8 mouse cellular contexts compared by ENCODE assay signal in the genomic region with DNA sequence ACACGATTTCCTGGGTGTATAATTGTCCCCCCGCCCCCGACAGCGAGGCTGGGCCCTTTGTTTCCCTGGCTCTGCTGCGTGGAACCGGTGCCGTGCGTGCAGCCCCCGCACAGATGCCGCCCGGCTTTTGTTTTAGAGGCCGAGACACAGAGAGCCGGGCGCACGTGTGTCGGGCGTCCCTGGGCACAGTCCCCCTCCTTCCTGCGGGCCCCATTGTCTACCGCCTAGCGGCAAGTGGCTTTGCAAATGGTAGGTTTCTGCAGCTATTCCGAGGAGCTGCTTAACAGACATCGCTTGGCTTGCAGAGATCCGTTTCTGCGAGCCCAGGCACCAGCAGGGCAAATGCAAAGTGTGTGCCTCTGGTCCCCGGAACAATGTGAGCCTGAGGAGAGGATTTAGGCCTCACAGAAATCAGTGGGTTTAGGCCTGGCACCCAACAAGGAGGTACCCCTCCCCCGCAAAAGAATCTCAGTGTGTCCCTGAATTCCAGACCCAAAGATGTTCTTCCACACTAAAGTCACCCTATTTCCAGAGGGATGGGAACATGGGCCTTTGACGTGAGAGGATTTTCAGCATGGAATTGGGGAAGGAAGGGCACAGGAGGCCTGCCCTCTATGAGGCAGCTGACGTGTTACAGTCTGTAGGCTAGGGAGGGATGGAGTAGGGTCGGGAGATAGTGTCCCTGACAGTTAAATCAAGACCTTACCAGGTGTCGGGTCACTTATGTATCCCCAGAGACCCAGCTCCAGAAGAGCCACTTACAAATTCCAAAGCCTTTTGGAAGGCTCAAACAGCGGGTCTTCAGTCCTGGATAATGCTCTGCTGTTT. TPM values are rescaled to one million over a fixed set of nuclear protein-coding genes. Genes with fewer than 3 reads are reported as not detected.
DNase-seq lines count a peak whose midpoint lies in the region; ATAC-seq and TF ChIP-seq lines count a peak whose summit lies in the region.

No protein-coding gene starts in this region.

- WGBS in forebrain, embryonic 12.5 days = 9% methylated on average over 31 of the region's 31 CpGs
- WGBS in liver, postnatal 0 days (ENCODE audit: insufficient replicate concordance) = 16% methylated on average over 31 of the region's 31 CpGs

- H3K27ac ChIP-seq in forebrain, embryonic 12.5 days = peak overlapping the region; percentile 72
- H3K27ac ChIP-seq in liver, postnatal 0 days (ENCODE audit: low read depth) = no peak overlapping the region

- no peak for ATAC-seq in cerebellum, adult (ENCODE audit: insufficient number of reproducible peaks, low FRiP score, low TSS enrichment)
- peak; percentile 91 for ATAC-seq in forebrain, embryonic 12.5 days (ENCODE audit: low FRiP score)
- no peak for ATAC-seq in liver, postnatal 0 days

- 0 out of 2 replicates have a peak, but pooled peaks cover 3% of the 10 kb centered on the region for H3K9me3 ChIP-seq in E14TG2a.4 (ENCODE audit: low read length)
- no peaks in the 10 kb centered on the region for H3K9me3 ChIP-seq in forebrain, embryonic 12.5 days
- no peaks in the 10 kb centered on the region for H3K9me3 ChIP-seq in liver, postnatal 0 days (ENCODE audit: low read length)

- peak overlapping the region; percentile 72 for H3K4me3 ChIP-seq in E14TG2a.4 (replicated peaks; ENCODE audit: low read length)
- H3K4me3 ChIP-seq in forebrain, embryonic 12.5 days (replicated peaks) = peak overlapping the region; percentile 28
- peak overlapping the region; percentile 9; the same call in 1 of the 2 replicates for H3K4me3 ChIP-seq in liver, postnatal 0 days (ENCODE audit: low read depth, low read length)

- H3K4me1 ChIP-seq in E14TG2a.4 (replicated peaks; ENCODE audit: low read depth, low read length) = peaks cover 42% of the 10 kb centered on the region
- peaks cover 17% of the 10 kb centered on the region for H3K4me1 ChIP-seq in forebrain, embryonic 12.5 days
- H3K4me1 ChIP-seq in liver, postnatal 0 days (ENCODE audit: insufficient read depth) = peaks cover 5% of the 10 kb centered on the region; the same call in 1 of the 2 replicates

- H3K9ac ChIP-seq in forebrain, embryonic 12.5 days = peak overlapping the region; percentile 62
- H3K9ac ChIP-seq in liver, postnatal 0 days (replicated peaks) = no peak overlapping the region

- peak overlapping the region; percentile 53 for H3K4me2 ChIP-seq in forebrain, embryonic 12.5 days
- H3K4me2 ChIP-seq in liver, postnatal 0 days (ENCODE audit: low read depth, low read length) = peak overlapping the region; percentile 60

- TF ChIP-seq EP300 in liver, postnatal 0 days (IDR thresholded peaks at IDR 0.05; ENCODE audit: low read depth) = no peak

- DNase-seq in cerebellum, postnatal 10 days = peak; percentile 47 to 53
- peak; percentile 64 to 78 for DNase-seq in layer of hippocampus, adult 18-20 months (ENCODE audit: low spot score in 2 of 2)
- DNase-seq in liver, postnatal 0 days = no peak
- DNase-seq in right cerebral cortex, postnatal 36 days (ENCODE audit: low spot score in 2 of 2) = peak; percentile 54 to 58
- no peak for DNase-seq in urinary bladder, postnatal 14 days (ENCODE audit: low spot score)

- TF ChIP-seq CTCF in E14TG2a.4 (conservative IDR thresholded peaks at IDR 0.05; ENCODE audit: low read length) = no peak
- no peak for TF ChIP-seq CTCF in liver, postnatal 0 days (IDR thresholded peaks at IDR 0.05; ENCODE audit: low read depth)

- H3K36me3 ChIP-seq in E14TG2a.4 (ENCODE audit: insufficient read depth, low read length) = no peaks in the 10 kb centered on the region
- H3K36me3 ChIP-seq in forebrain, embryonic 12.5 days (replicated peaks) = no peaks in the 10 kb centered on the region
- no peaks in the 10 kb centered on the region for H3K36me3 ChIP-seq in liver, postnatal 0 days (replicated peaks; ENCODE audit: insufficient read depth, low read length)

- H3K27me3 ChIP-seq in E14TG2a.4 (ENCODE audit: insufficient read depth, low read length) = peaks cover 39% of the 10 kb centered on the region
- H3K27me3 ChIP-seq in forebrain, embryonic 12.5 days = 0 out of 2 replicates have a peak, but pooled peaks cover 13% of the 10 kb centered on the region
- H3K27me3 ChIP-seq in liver, postnatal 0 days (ENCODE audit: insufficient read depth, low read length) = peaks cover 15% of the 10 kb centered on the region; the same call in 1 of the 2 replicates

RNA-seq across cellular contexts. Expression of a gene that starts 8.5 kb away (rescaled TPM):
- polyA plus RNA-seq in forebrain, embryonic 12.5 days (2016; fragmentation: Nextera tagmentation; extraction: Ambion mirVana) = 12.1 and 14.2 TPM in 2 replicates
- 10 to 100 TPM; 26.0 to 27.4 TPM for total RNA-seq in layer of hippocampus, adult 18-20 months (2021)
- 76.6 and 78.1 TPM in 2 replicates for polyA plus RNA-seq in liver, postnatal 0 days (2015; fragmentation: Nextera tagmentation; extraction: Ambion mirVana)

RNA-seq across cellular contexts. Expression of a gene that starts 53.3 kb away (rescaled TPM):
- 1.3 and 1.4 TPM in 2 replicates for polyA plus RNA-seq in forebrain, embryonic 12.5 days (2016; fragmentation: Nextera tagmentation; extraction: Ambion mirVana)
- total RNA-seq in layer of hippocampus, adult 18-20 months (2021) = 1 to 10 TPM; 2.4 to 4.4 TPM
- 0.57 and 0.58 TPM in 2 replicates for polyA plus RNA-seq in liver, postnatal 0 days (2015; fragmentation: Nextera tagmentation; extraction: Ambion mirVana)

Comparison
In these comparisons a context has a peak if more than half of its experiments do, and no peak if none do; other contexts are left out.
1. DNase-seq: peak in cerebellum, postnatal 10 days (2 of 2), layer of hippocampus, adult 18-20 months (2 of 2) and right cerebral cortex, postnatal 36 days (2 of 2); none in liver, postnatal 0 days (single experiment) and urinary bladder, postnatal 14 days (single experiment).
2. H3K4me3 ChIP-seq: peak in every context shown above with its lines; median percentile 72 in E14TG2a.4; 28 in forebrain, embryonic 12.5 days; 9 in liver, postnatal 0 days.